Mouse (Mus musculus) brain, adult 10 weeks (tissue): ENCODE data around the gene Spg21. TPM values are rescaled to one million over a fixed set of nuclear protein-coding genes. Genes with fewer than 3 reads are reported as not detected.

Source experiments
- polyA plus RNA-seq: library from polyadenylated mRNA; stranded (reverse); fragments of 350-450 nt; fragmentation: Illumina TruSeq; extraction: RNeasy Lipid Tissue Mini Kit (QIAGEN cat#74804); gene quantifications from one replicate; pipeline ENCODE4 v1.2.3, GENCODE M21; 2015; ENCODE audit warnings: low read depth, low replicate concordance

Spg21 gene
- 34.6 TPM for polyA plus RNA-seq

DNA sequence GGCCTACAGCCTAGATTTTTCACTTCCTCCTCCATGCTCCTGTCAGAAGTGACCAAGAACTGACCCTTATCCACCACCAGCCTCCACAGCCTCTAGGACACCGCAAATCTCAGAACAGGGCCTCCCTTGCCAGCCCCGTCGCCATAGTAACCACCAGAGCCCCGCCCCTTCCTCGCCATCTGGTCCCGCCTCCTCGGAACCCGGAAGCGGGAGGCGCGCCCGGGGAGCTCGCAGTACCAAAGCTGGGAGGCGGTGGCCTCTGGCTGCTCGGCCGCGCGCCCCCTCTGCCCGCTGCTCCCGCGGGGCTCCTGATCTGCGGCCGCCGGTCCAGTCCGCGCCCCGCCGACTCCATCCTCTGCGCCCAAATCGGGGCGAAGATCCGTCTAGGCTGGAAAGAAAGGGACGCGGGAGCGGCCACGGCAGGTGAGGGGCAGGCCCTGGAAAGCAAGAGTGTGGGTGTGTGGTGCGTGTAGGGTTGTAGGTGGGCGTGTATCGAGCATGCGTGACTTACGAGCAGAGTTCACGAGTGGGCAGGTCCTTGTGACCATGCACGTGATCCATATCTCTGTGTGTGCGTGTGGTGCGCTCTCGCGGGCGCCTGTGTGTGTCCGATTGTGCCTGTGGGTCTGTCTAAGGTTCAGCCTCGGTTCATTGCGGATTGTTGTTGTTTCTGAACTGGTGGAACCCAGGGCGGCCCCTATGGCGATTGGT, at the start of gene Spg21:
Spg21 (plus strand) TSS at position 216 of the 711 bp plus-strand sequence.

DNA sequence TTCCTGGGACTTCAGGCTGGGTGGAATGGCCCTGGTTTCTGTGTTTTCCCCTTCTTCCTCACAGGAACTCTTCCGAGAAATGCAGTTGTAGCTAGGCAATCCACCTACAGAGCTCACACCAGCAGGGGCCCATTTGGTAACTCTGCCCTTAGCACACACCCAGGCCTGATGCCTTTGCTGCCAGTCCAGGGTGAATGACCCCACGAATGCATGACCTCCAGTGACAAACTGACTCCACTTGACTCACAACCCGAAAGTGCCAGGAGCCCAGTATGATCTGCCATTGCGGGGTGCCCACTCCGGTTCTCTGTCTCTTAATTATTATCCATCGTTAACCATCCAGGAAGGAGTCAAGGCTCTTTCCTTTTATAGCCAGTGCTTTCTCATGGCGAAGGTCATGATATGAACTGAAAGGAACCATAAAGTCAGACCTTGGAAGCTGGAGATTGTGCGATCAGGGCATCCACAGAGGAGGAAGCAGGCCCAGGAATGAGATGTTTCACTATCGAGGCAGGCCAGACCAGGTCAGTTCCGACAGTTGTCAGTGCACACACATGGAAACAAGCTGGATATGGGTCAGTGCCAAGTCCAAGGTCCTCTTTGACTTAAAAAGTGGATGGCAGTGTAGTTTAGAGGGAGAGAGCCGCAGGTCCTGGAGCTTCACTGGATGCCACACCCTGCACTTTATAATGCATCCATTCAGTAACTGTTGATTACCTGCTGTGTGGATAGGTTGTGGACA, 37.8 kb upstream of the Spg21 start, which contains the start of gene Slc51b:
Slc51b (minus strand) TSS at position 196 of the 742 bp plus-strand sequence.

DNA sequence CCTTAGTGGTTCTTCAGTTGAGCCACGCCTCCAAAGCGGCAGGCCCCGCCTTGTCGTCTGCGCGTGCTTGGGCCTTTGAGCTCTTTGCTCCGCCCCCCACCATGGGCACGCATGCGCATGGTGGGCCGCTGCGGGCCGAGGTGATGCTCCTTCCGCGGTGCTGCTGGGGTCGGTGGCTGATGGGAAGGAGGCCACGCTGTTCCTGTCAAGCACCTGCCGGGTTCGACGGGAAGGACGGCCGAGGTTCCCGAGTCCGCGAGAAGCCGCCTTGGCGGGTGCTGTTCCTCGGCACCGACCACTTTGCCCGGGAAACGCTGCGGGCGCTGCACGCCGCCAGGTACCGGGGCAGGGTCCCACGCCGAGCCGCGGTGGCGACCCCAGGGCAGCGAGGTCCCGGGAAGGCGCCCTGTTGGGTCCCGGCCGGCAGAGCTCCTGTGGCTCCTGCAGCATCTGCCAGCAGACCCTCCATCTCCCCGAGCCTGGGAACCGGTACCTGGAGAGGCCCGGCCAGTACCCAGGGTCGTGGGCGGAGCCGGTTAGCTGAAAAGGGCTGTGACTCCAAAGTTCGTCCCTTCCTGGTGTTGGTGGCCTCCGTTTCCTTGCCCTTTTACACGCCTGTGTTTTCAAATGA, 25.0 kb upstream of the Spg21 start, which contains the start of gene Mtfmt:
Mtfmt (plus strand) TSS at position 112 of the 631 bp plus-strand sequence.

DNA sequence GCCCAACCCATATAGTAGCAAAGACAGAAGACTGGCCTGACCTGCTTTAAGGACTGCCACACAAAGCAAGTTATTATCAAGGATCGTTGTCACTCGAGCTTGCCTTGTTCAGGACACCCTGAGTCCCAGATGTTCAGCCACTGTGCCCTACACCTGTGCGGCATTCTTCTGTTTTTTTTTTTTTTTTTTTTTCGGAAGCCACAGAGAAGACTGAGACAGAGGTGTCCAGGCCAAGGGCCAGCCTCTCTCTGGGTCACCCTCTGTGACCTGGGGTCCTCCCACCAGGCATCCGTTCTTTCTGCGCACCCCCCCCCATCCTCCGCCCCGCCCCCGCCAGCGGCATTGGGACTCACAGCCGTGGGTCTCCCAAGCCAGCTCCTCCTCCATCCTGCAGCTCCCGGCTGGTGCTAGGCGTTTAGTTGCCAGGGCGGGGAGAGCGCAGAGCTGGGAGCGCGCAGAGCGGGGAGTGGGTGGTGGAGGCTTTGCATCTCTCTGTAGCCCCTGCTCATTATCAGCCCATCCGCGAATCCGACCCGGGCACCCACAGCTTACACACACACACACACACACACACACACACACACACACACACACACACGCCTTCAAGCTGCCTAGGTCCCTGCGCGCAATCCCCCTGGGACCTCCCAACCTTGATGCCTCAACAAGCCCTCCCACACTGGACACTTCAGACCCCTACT, 59.2 kb downstream of the Spg21 start, which contains the start of gene Ankdd1a:
Ankdd1a (minus strand) TSS at position 387 of the 698 bp plus-strand sequence.

Other genes with a start within 250 kb of the Spg21 start
- not detected for gene Cilp, start 195.8 kb upstream of the Spg21 start, polyA plus RNA-seq
- 27.0 TPM for gene Clpx, start 166.7 kb upstream of the Spg21 start, polyA plus RNA-seq
- gene Pdcd7, start 114.8 kb upstream of the Spg21 start, polyA plus RNA-seq: 21.8 TPM
- gene Ubap1l, start 99.9 kb upstream of the Spg21 start, polyA plus RNA-seq: 7.9 TPM
- 0.19 TPM for gene Kbtbd13, start 69.3 kb upstream of the Spg21 start, polyA plus RNA-seq
- 4.6 TPM for gene Rasl12, start 62.4 kb upstream of the Spg21 start, polyA plus RNA-seq
- gene Slc51b, start 38.0 kb upstream of the Spg21 start, polyA plus RNA-seq: not detected
- 16.7 TPM for gene Mtfmt, start 25.2 kb upstream of the Spg21 start, polyA plus RNA-seq
- gene Ankdd1a, start 59.2 kb downstream of the Spg21 start, polyA plus RNA-seq: 1.2 TPM
- gene Plekho2, start 119.1 kb downstream of the Spg21 start, polyA plus RNA-seq: 11.7 TPM
- not detected for gene Pif1, start 126.2 kb downstream of the Spg21 start, polyA plus RNA-seq
- gene Rbpms2, start 168.7 kb downstream of the Spg21 start, polyA plus RNA-seq: 2.8 TPM
- 285 TPM for gene Oaz2, start 207.1 kb downstream of the Spg21 start, polyA plus RNA-seq